Mouse (Mus musculus): ENCODE measurements around the gene Pdgfra.

GRCm38 (mm10) chr5:75121646-75122045 lies 30.4 kb upstream of the Pdgfra start:
- TF ChIP-seq GATA1 (IDR thresholded peaks at IDR 0.05; ENCODE audit: borderline replicate concordance, low read length), result no peak
- TF ChIP-seq FLI1 (IDR thresholded peaks at IDR 0.05; ENCODE audit: low read length), result no peak
